Mouse (Mus musculus) layer of hippocampus, postnatal 14 days (tissue): ENCODE measurements at regions not wholly inside any gene's neighbourhood (a gene's known extent, or its start where the extent isn't known, plus 50 kb on each side); places are given as distances from the start of the nearest gene placed in this dataset.
"Not testable (repeated sequence)": the region's sequence is repeated elsewhere in the genome, so short reads cannot be mapped to it uniquely, and the experiment has no call there.

ENCODE experiments used
- DNase-seq, 2 experiments: peaks; one replicate each; pipeline ENCODE4 v3.0.0; 2021 to 2022; ENCODE audit warnings: low spot score in 2 of 2, mixed read lengths in 1 of 2

- DNase-seq: no peak
Measured at GRCm38 (mm10) chr11:26708636-26709035, 114.8 kb upstream of the Vrk2 start.

DNA sequence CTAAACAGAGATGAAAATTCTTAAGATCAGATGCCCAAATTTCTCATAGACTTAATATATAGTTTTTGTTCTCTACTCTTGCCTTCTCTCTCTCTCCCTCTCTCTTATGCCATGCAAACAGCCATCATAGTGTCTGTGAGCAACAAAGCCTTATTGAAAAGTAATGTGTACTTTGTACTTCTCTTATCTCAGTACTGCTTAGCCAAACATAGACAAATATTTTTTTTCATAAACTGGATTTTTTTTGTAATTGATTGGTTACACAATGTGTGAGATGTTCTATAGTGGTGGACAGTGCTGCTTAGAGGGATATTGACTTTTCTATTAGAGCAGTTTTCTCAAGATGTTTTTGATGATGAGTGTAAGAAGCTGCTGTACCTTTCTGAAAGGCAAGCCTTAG, 90.1 kb upstream of the Vrk2 start:
- no peak for DNase-seq

GRCm38 (mm10) chr11:26667251-26667650, 73.5 kb upstream of the Vrk2 start:
- DNase-seq: no peak

DNA sequence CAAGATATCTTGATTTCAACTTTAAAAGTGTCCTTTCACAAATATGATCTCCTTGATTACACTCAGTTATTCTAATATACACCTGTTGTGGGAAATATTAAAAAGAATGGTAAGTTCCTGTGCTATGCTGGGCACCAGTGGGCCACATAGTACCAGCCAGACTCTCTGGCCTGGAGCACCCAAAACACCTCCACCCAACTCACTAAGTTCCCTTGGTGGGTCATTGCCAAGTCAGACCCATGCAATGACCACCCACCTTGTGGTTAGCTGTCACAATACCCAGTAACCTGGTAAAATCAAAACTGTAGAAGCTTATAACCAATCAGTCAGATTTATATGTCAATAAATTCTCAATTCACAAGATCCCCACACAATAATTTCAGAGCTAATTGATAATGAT, 67.1 kb upstream of the Vrk2 start:
- DNase-seq: no peak

DNA sequence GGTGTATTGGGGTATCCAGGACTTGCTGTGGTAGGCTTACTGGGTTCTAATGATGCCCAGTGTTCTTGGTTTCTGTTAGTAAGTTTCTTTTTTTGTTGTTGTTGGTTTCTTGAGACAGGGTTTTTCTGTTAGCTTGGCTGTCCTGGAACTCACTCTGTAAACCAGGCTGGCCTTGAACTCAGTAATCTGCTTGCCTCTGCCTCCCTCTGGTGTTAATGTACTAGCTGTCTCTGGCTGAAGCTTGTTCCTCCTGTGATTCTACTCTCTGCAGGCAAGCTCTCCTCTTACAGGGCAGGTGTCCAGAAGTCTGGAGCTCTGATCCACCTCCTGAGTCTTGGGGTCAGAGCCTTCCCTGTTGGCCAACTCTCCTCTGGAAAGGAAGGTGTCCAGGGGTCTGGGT, 55.4 kb upstream of the Vrk2 start:
- DNase-seq: not testable (repeated sequence)
